Mouse (Mus musculus): Measurements from ENCODE around the gene Rnase4.

DNA sequence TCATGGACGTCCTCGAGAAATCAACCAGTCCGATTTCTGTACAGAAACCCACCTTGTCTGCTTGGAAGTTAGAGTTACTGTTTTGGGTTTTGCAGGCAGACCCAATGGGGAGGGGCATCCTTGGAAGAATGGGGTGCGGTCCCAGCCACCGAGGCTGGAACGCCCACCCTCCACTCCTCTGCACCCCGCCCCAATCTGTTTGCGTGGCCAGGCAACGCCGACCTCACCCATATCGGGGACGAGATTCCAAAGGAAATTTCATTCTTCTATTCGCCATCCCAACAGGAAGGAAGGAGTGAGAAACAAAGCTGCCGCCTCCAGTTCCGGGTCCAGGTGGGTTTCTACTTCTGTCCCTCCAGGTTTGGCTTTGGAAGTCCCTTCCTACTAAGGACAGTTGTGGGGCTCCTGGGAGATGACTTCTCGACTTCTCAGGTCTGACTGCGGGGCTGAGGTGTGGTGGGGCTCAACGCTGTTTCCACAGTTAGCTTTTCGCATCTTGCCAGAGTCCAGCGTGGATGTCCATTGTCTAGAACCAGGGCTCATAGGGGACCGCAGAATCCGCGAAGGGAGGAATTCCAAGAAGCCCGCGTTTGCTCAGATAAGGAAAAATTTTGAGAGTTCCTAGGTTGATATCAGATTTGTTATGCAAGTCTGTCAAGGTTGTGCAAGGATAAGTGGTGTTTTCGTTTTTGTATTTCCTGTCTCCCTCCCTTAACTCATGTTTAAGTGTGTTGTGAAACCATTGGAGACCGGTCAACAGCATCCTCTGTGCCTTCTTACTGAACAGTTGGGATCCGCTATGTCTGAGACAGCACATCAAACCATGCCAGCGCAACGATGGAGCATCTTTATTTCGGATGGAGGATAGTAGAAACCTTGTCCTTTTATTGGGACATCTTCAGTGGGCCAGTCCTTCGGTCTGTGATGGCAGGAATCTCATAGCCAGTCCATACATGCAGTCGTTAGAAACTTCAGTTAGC lies at the start of gene Rnase4, which contains the start of gene Ang:
- TF ChIP-seq CTCF (IDR thresholded peaks at IDR 0.05; ENCODE audit: low read depth): no peak
- TF ChIP-seq EP300 (IDR thresholded peaks at IDR 0.05; ENCODE audit: low read depth): no peak

Data from liver, embryonic 14.5 days (tissue).